Mouse (Mus musculus) lung, adult 2 months (tissue): ENCODE data around the gene Klk11.

Experiments used
- CTCF ChIP-seq: fragments of 200-500 bp; IDR thresholded peaks from 2 replicates; pipeline ENCODE4 v1.5.1; 2011; ENCODE audit warnings: mild to moderate bottlenecking, low read length, control low read depth; ENCODE audit not compliant: insufficient read depth
- POLR2A ChIP-seq: fragments of 200-500 bp; IDR thresholded peaks from 2 replicates; pipeline ENCODE4 v1.6.1; 2011; ENCODE audit warnings: low read depth, mild to moderate bottlenecking, control low read depth, low read length, borderline replicate concordance; ENCODE audit errors: extremely low read depth

DNA sequence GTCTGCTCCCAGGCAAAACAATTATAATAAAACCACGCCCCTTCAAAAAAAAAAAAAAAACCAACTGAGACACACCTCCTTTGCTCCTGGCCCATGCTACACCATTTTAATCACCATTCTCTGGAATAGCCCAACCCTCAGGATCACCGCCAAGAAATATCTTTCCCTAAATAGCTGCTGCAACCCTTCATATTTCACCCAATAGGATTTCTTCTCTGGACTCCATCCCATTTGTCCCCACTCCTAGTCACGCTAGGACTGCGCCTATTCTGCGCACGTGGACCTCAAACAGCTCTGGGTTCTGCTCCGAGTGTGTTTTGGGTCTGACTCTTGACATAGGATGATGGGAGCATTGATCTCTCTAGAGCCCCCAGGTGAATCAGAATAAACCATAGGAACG, 22.0 kb downstream of the Klk11 start:
- TF ChIP-seq CTCF (no peak), POLR2A (no peak)
